Mouse (Mus musculus): Measurements from ENCODE around the gene Slfn5. TPM values are rescaled to one million over a fixed set of nuclear protein-coding genes. Genes with fewer than 3 reads are reported as not detected.
A peak's percentile ranks its signal among the peaks of the same experiment; 100 is the strongest.

The Slfn5 gene
- polyA plus RNA-seq, 1 experiment: 4.3 TPM

DNA sequence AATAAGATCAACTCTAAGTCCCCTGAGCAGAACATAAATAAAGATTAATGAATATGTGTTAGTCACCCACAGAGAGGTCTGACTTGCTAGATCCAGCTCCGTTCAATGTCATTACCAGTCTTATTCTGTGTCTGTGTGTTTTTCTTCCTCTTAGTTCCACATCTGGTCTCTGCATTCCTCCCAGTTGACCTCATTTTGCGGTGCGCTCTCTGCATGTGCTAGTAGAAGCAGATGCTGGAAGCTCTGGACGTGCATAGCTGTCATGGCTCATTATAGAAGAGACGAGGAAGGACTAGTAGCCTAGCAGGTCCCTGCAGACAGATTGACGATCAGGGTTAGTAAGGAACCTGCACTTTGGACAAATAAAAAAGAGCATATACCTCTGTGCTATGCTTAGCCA is 7.8 kb upstream of the Slfn5 start:
- TF ChIP-seq POLR2A (IDR thresholded peaks at IDR 0.05; ENCODE audit: extremely low read depth, insufficient read depth, low read length): no peak
- TF ChIP-seq CTCF (IDR thresholded peaks at IDR 0.05; ENCODE audit: extremely low read depth, insufficient read depth, low read length): no peak
- Histone ChIP-seq H3K4me1 (ENCODE audit: control insufficient read depth, insufficient read depth, low read length) (no peaks in the 10 kb centered on the region), H3K4me3 (ENCODE audit: insufficient read depth, low read length) (no peak overlapping the region), H3K27ac (ENCODE audit: insufficient read depth, low read length) (no peak overlapping the region)

DNA sequence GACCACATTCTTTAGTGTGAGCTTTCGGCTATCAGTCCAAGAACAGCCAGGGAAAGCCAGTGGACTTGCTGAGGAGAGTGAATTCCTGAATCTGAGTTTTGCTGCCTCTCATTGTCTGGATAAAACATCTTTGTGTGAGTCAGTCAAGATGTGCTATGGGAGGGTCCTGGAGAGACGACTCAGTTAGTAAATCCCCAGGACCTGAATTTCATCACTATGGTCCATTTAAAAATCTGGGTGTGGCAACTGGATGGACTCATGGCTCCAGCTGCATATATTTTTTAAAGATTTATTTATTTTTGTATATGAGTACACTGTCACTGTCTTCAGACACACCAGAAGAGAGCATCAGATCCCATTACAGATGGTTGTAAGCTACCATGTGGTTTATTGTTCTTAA is 5.5 kb upstream of the Slfn5 start:
- H3K4me3 ChIP-seq (ENCODE audit: insufficient read depth, low read length): no peak overlapping the region
- H3K27ac ChIP-seq (ENCODE audit: insufficient read depth, low read length): no peak overlapping the region
- no peaks in the 10 kb centered on the region for H3K4me1 ChIP-seq (ENCODE audit: control insufficient read depth, insufficient read depth, low read length)
- TF ChIP-seq POLR2A (IDR thresholded peaks at IDR 0.05; ENCODE audit: extremely low read depth, insufficient read depth, low read length) (no peak), CTCF (IDR thresholded peaks at IDR 0.05; ENCODE audit: extremely low read depth, insufficient read depth, low read length) (no peak)

DNA sequence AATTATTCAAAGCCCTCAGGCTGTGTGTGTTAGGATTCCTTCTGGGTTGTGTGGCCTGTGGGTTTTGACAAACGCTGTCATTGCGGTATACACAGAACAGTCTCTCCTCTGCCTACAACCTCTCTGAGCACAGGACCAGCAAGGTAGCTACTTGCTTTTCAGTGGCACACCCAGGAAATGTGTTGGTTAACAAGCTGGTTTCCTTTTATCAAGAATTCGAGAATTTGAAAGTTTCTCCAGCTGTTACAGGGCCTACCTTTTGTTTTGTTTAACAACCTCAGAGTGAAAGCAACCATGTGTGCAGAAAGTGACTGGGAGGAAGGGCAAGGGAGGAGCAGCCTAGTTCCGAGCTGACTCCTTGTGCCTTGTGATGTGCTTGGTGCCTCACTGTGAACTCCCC is 3.7 kb upstream of the Slfn5 start:
- no peak overlapping the region for H3K27ac ChIP-seq (ENCODE audit: insufficient read depth, low read length)
- TF ChIP-seq POLR2A (IDR thresholded peaks at IDR 0.05; ENCODE audit: extremely low read depth, insufficient read depth, low read length) (no peak), CTCF (IDR thresholded peaks at IDR 0.05; ENCODE audit: extremely low read depth, insufficient read depth, low read length) (no peak)
- no peaks in the 10 kb centered on the region for H3K4me1 ChIP-seq (ENCODE audit: control insufficient read depth, insufficient read depth, low read length)

DNA sequence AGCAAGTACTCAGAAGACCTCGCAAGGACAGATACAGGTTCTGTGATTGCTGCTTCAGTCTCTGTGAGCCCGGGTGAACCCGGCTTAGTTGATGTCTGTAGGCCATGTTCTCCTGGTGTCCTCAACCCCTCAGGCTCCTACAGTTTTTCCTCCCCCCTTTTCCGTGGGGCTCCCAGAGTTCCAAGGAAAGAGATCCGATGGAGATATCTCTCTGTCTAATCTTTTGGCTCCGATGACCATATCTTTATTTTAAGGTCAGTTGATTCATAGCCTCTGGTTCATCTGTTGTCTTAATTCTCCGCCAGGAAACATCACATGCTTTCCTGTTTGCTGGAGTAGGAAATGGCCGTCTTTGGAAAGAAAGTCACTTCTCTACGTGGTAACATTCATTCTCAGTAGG is 2.1 kb upstream of the Slfn5 start:
- TF ChIP-seq POLR2A (IDR thresholded peaks at IDR 0.05; ENCODE audit: extremely low read depth, insufficient read depth, low read length): no peak
- TF ChIP-seq CTCF (IDR thresholded peaks at IDR 0.05; ENCODE audit: extremely low read depth, insufficient read depth, low read length): no peak
- H3K27ac ChIP-seq (ENCODE audit: insufficient read depth, low read length): no peak overlapping the region
- no peaks in the 10 kb centered on the region for H3K4me1 ChIP-seq (ENCODE audit: control insufficient read depth, insufficient read depth, low read length)
- H3K4me3 ChIP-seq (ENCODE audit: insufficient read depth, low read length): no peak overlapping the region

More for the DNA sequence above, 3.7 kb upstream of the Slfn5 start:
- H3K4me3 ChIP-seq (ENCODE audit: insufficient read depth, low read length): no peak overlapping the region

DNA sequence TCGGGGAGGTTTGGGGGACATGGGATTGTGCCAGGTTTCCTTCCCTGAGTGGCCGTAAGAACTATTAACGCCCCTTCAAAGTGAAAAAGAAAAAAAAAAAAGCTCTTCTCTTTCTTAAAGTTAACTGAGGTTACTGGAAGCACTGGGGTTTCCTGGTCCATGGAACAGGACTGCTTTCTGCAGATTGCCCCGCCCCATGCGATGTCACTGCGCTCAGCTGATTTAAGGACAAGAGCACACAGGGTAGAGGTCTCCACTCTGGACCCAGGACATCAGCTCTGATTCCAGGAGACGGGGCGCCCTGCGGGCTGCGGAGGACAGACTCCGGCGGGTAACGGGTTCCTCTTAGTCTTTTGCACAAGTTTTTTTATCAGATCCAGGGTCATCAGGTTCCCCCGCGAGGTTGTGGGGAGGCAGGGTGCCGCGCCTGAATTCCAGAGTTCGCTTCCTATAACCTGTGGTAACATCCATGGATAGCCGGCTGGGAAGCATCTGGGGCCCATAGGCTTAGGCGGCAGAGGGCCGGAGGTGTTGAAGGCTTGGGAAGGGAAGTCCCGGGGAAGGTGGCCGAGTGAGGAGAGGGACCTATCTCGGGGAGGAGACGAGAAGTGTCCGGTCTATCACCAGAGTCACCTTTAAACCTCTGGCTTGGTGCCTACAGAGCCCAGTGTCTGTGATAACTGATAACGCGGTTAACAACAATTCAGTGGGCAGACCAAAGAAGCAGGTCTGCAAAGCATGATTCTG is 889 bp downstream of the Slfn5 start:
- no peaks in the 10 kb centered on the region for H3K4me1 ChIP-seq (ENCODE audit: control insufficient read depth, insufficient read depth, low read length)
- TF ChIP-seq CTCF (IDR thresholded peaks at IDR 0.05; ENCODE audit: extremely low read depth, insufficient read depth, low read length) (no peak), POLR2A (IDR thresholded peaks at IDR 0.05; ENCODE audit: extremely low read depth, insufficient read depth, low read length) (no peak)
- no peak overlapping the region; the same call in 1 of the 2 replicates for H3K27ac ChIP-seq (ENCODE audit: insufficient read depth, low read length)
- H3K4me3 ChIP-seq (ENCODE audit: insufficient read depth, low read length): peak overlapping the region; percentile 8

DNA sequence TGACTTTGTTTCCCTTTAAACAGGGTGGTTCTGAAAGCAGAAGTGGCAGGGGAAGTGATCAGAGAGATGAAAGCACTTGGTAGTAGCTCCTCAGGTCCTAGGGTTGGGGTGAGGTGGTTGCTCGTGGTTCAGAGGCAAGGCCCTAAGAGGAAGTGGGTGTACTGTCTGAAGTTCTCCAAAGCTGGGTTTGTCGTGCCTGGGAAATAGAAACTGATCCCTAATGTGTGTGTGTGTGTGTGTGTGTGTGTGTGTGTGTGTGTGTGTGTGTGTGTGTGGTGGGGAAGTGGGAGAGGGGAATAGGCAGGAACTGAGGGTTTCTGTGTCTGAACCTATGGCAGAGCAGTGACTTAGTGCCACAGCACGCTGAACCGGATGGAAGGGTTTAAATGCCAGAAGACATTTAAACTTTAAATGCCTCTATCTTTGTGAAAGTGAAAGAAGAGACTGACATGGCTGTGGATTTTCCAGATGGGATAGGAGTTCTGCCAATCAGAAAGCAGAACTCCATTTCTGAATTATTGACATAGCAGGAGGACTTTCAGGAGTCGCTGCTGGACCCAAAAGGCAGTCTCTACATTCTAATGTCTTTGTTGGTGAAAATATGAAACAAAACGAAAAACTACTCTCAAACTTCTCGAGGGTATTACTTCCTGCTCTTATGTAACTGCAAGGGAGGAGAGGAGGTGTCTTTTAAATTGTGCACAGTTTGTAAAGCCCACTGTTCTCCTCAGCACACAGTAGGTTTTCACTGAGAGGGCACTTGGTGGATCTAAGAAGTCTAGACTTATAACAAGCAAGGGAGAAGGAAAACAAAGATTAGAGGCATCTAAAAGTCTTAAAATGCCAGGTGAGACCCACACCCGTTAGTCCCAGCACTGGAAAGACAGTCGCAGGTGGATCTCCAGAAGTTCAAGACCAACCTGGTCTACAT is 1.7 kb downstream of the Slfn5 start:
- TF ChIP-seq CTCF (IDR thresholded peaks at IDR 0.05; ENCODE audit: extremely low read depth, insufficient read depth, low read length): no peak
- no peak for TF ChIP-seq POLR2A (IDR thresholded peaks at IDR 0.05; ENCODE audit: extremely low read depth, insufficient read depth, low read length)
- Histone ChIP-seq H3K27ac (ENCODE audit: insufficient read depth, low read length) (no peak overlapping the region), H3K4me3 (ENCODE audit: insufficient read depth, low read length) (peak overlapping the region; percentile 8; the same call in 1 of the 2 replicates), H3K4me1 (ENCODE audit: control insufficient read depth, insufficient read depth, low read length) (no peaks in the 10 kb centered on the region)

DNA sequence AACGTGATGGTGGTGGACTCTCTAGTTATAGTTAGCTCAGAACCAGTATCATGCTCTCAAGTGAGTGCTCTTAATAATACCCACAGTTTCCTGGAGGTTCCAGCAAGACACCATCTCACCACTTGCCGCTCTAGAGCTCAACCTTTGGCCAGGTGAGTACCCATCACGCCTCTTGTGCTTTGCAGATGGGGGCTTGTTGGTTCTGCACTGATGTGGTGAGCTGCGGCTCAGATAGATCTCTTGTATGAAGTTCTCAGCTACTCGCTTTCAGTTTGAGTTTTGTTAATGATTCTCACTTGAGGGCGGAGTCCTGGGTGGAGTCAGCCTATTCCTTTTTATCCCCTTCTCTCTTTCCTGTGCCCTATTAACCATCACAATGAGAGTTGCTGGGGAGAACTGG is 3.5 kb downstream of the Slfn5 start:
- no peak overlapping the region for H3K4me3 ChIP-seq (ENCODE audit: insufficient read depth, low read length)
- no peak overlapping the region for H3K27ac ChIP-seq (ENCODE audit: insufficient read depth, low read length)
- no peaks in the 10 kb centered on the region for H3K4me1 ChIP-seq (ENCODE audit: control insufficient read depth, insufficient read depth, low read length)
- TF ChIP-seq POLR2A (IDR thresholded peaks at IDR 0.05; ENCODE audit: extremely low read depth, insufficient read depth, low read length) (no peak), CTCF (IDR thresholded peaks at IDR 0.05; ENCODE audit: extremely low read depth, insufficient read depth, low read length) (no peak)

DNA sequence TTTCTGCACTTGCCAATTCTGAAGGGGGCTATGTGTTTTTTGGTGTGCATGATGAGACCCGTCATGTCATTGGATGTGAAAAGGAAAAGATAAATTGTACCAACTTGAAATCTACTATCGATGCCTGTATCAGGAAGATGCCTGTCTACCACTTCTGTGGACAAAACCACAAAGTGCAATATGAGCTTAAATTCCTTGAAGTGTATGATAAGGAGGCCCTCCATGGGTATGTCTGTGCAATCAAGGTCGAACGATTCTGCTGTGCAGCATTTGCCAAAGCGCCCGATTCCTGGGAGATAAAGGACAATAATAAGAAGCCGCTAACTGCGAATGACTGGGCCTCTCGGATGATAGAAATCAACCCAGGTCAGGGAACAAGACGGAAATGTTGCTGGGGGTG is 5.8 kb downstream of the Slfn5 start:
- no peaks in the 10 kb centered on the region for H3K4me1 ChIP-seq (ENCODE audit: control insufficient read depth, insufficient read depth, low read length)
- TF ChIP-seq POLR2A (IDR thresholded peaks at IDR 0.05; ENCODE audit: extremely low read depth, insufficient read depth, low read length): no peak
- TF ChIP-seq CTCF (IDR thresholded peaks at IDR 0.05; ENCODE audit: extremely low read depth, insufficient read depth, low read length): no peak
- no peak overlapping the region for H3K27ac ChIP-seq (ENCODE audit: insufficient read depth, low read length)
- no peak overlapping the region for H3K4me3 ChIP-seq (ENCODE audit: insufficient read depth, low read length)

DNA sequence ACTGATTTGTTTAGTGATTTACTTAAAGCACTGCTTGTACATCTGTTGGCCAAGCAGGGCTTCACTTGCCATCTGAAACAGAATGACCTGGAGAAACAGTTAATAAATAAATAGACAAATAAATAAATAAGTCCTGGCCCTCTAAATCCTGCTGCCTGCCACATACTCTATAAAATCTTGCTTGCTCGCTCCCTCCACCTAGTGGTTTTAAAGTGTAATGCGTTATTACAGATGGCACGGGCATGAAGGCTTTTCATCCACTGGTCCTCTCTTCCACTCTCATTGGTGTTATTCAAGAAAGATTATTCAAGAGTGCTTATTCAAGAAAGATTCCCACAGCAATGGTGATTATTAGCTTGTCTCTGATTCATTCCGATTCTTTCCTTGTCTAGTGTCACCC is 8.5 kb downstream of the Slfn5 start:
- TF ChIP-seq CTCF (IDR thresholded peaks at IDR 0.05; ENCODE audit: extremely low read depth, insufficient read depth, low read length) (peak; percentile 47), POLR2A (IDR thresholded peaks at IDR 0.05; ENCODE audit: extremely low read depth, insufficient read depth, low read length) (no peak)
- no peaks in the 10 kb centered on the region for H3K4me1 ChIP-seq (ENCODE audit: control insufficient read depth, insufficient read depth, low read length)
- no peak overlapping the region for H3K4me3 ChIP-seq (ENCODE audit: insufficient read depth, low read length)
- no peak overlapping the region for H3K27ac ChIP-seq (ENCODE audit: insufficient read depth, low read length)

Data from cortical plate, adult 2 months (tissue).